Mouse (Mus musculus) MEL (cell line): ENCODE data around the gene Htr2a. TPM values are rescaled to one million over a fixed set of nuclear protein-coding genes. Genes with fewer than 3 reads are reported as not detected.
A peak's percentile ranks its signal among the peaks of the same experiment; 100 is the strongest.

Source experiments
- DNase-seq: peaks from one replicate; pipeline ENCODE4 v3.0.0; 2011; ENCODE audit warnings: low read depth, low spot score
- H3K27ac ChIP-seq: 2 replicates; pipeline ENCODE4 v1.5.1; 2012; ENCODE audit warnings: low read depth, mild to moderate bottlenecking, control low read depth, low read length, moderate library complexity; ENCODE audit not compliant: control insufficient read depth
- H3K27me3 ChIP-seq, 2 experiments: fragments of 150-350 bp in 1 of 2; sonication (generic) in 1 of 2; 2 replicates each; pipeline ENCODE4 v1.6.1; 2012; ENCODE audit warnings: low read length in 2 of 2, mild to moderate bottlenecking in 2 of 2, improper control_type of control experiment in 1 of 2, moderate library complexity in 1 of 2; ENCODE audit not compliant: insufficient read depth in 2 of 2, control insufficient read depth in 1 of 2
- H3K36me3 ChIP-seq, 2 experiments: 2 replicates each; pipeline ENCODE4 v1.6.1; 2012 to 2014; ENCODE audit warnings: low read length in 2 of 2, improper control_type of control experiment in 1 of 2, inconsistent platforms in 1 of 2, mild to moderate bottlenecking in 1 of 2; ENCODE audit not compliant: insufficient read depth in 2 of 2, control insufficient read depth in 1 of 2
- H3K4me1 ChIP-seq, 2 experiments: fragments of 150-350 bp in 1 of 2; sonication (generic) in 1 of 2; 2 replicates each; pipeline ENCODE4 v1.6.1; 2012; ENCODE audit warnings: low read length in 2 of 2, improper control_type of control experiment in 1 of 2, mild to moderate bottlenecking in 1 of 2; ENCODE audit not compliant: insufficient read depth in 2 of 2, control insufficient read depth in 1 of 2
- H3K4me3 ChIP-seq, 2 experiments: fragments of 150-350 bp in 1 of 2; sonication (generic) in 1 of 2; 2 replicates each; pipeline ENCODE4 v1.5.1; 2012; ENCODE audit warnings: low read depth in 2 of 2, low read length in 2 of 2, mild to moderate bottlenecking in 2 of 2, moderate library complexity in 2 of 2, control low read depth in 1 of 2, improper control_type of control experiment in 1 of 2; ENCODE audit not compliant: control insufficient read depth in 1 of 2, insufficient read depth in 1 of 2
- H3K79me2 ChIP-seq: 2 replicates; pipeline ENCODE4 v1.6.1; 2012; ENCODE audit warnings: mild to moderate bottlenecking, low read length, moderate library complexity; ENCODE audit not compliant: control insufficient read depth, poor library complexity, insufficient read depth
- H3K9ac ChIP-seq: 2 replicates; pipeline ENCODE4 v1.6.1; 2012; ENCODE audit warnings: low read depth, mild to moderate bottlenecking, control low read depth, low read length, moderate library complexity; ENCODE audit not compliant: control insufficient read depth, poor library complexity, severe bottlenecking
- H3K9me3 ChIP-seq: fragments of 150-350 bp; sonication (generic); replicated peaks from 2 replicates; pipeline ENCODE4 v1.6.1; 2012; ENCODE audit warnings: mild to moderate bottlenecking, low read length, improper control_type of control experiment, moderate library complexity; ENCODE audit not compliant: insufficient read depth
- BHLHE40 ChIP-seq: IDR thresholded peaks from 2 replicates; pipeline ENCODE4 v1.6.1; 2012; ENCODE audit warnings: low read depth, mild to moderate bottlenecking, inconsistent platforms, low read length, improper control_type of control experiment, borderline replicate concordance
- CHD2 ChIP-seq: IDR thresholded peaks from 2 replicates; pipeline ENCODE4 v1.6.1; 2011; ENCODE audit warnings: low read length, improper control_type of control experiment
- CTCF ChIP-seq, 3 experiments: IDR thresholded peaks in 2 of 3; conservative IDR thresholded peaks in 1 of 3; 2 replicates each; pipeline ENCODE4 v1.5.1; 2011 to 2012; ENCODE audit warnings: low read length in 3 of 3, low read depth in 2 of 3, mild to moderate bottlenecking in 2 of 3, improper control_type of control experiment in 1 of 3, inconsistent platforms in 1 of 3, mixed read lengths in 1 of 3, moderate library complexity in 1 of 3; ENCODE audit not compliant: control insufficient read depth in 1 of 3, insufficient read depth in 1 of 3, poor library complexity in 1 of 3, severe bottlenecking in 1 of 3
- E2F4 ChIP-seq: IDR thresholded peaks from 2 replicates; pipeline ENCODE4 v1.6.1; 2011; ENCODE audit warnings: low read depth, low read length, improper control_type of control experiment, borderline replicate concordance
- ELF1 ChIP-seq: IDR thresholded peaks from 2 replicates; pipeline ENCODE4 v1.6.1; 2014; ENCODE audit warnings: low read depth, mild to moderate bottlenecking, inconsistent platforms, low read length, improper control_type of control experiment, moderate library complexity
- EP300 ChIP-seq, 2 experiments: IDR thresholded peaks; 2 replicates each; pipeline ENCODE4 v1.6.1; 2011; ENCODE audit warnings: improper control_type of control experiment in 2 of 2, low read length in 2 of 2, low read depth in 1 of 2, mild to moderate bottlenecking in 1 of 2
- ETS1 ChIP-seq: IDR thresholded peaks from 2 replicates; pipeline ENCODE4 v1.6.1; 2012; ENCODE audit warnings: low read depth, mild to moderate bottlenecking, inconsistent platforms, low read length, improper control_type of control experiment, moderate library complexity
- GABPA ChIP-seq: IDR thresholded peaks from 2 replicates; pipeline ENCODE4 v1.6.1; 2012; ENCODE audit warnings: low read depth, mild to moderate bottlenecking, inconsistent platforms, low read length, improper control_type of control experiment, moderate library complexity
- GATA1 ChIP-seq: IDR thresholded peaks from 2 replicates; pipeline ENCODE4 v1.6.1; 2011; ENCODE audit warnings: low read depth, low read length, improper control_type of control experiment
- HCFC1 ChIP-seq: IDR thresholded peaks from 2 replicates; pipeline ENCODE4 v1.6.1; 2012; ENCODE audit warnings: low read depth, mild to moderate bottlenecking, inconsistent platforms, low read length, improper control_type of control experiment, moderate library complexity
- JUND ChIP-seq: IDR thresholded peaks from 2 replicates; pipeline ENCODE4 v1.6.1; 2011; ENCODE audit warnings: low read depth, mild to moderate bottlenecking, improper control_type of control experiment, low read length
- KAT2A ChIP-seq: conservative IDR thresholded peaks from 2 replicates; pipeline ENCODE4 v1.6.1; 2012; ENCODE audit warnings: low read depth, low read length, improper control_type of control experiment, inconsistent platforms
- MAFK ChIP-seq: IDR thresholded peaks from 2 replicates; pipeline ENCODE4 v1.6.1; 2011; ENCODE audit warnings: low read depth, mild to moderate bottlenecking, low read length, improper control_type of control experiment, borderline replicate concordance
- MAX ChIP-seq: IDR thresholded peaks from 2 replicates; pipeline ENCODE4 v1.6.1; 2011; ENCODE audit warnings: low read length, improper control_type of control experiment
- MEF2A ChIP-seq: IDR thresholded peaks from 2 replicates; pipeline ENCODE4 v1.6.1; 2014; ENCODE audit warnings: low read depth, mild to moderate bottlenecking, inconsistent platforms, low read length, improper control_type of control experiment; ENCODE audit not compliant: poor library complexity, insufficient replicate concordance, severe bottlenecking; ENCODE audit errors: extremely low read depth
- MYB ChIP-seq: IDR thresholded peaks from 2 replicates; pipeline ENCODE4 v1.6.1; 2011; ENCODE audit warnings: mild to moderate bottlenecking, low read depth, low read length, improper control_type of control experiment
- MYC ChIP-seq: IDR thresholded peaks from 2 replicates; pipeline ENCODE4 v1.6.1; 2011; ENCODE audit warnings: low read depth, mild to moderate bottlenecking, low read length, improper control_type of control experiment, moderate library complexity
- NELFE ChIP-seq: IDR thresholded peaks from 2 replicates; pipeline ENCODE4 v1.6.1; 2011; ENCODE audit warnings: low read depth, low read length, improper control_type of control experiment
- NRF1 ChIP-seq: IDR thresholded peaks from 2 replicates; pipeline ENCODE4 v1.6.1; 2014; ENCODE audit warnings: low read depth, mild to moderate bottlenecking, inconsistent platforms, low read length, improper control_type of control experiment, moderate library complexity; ENCODE audit not compliant: poor library complexity, insufficient read depth, severe bottlenecking
- POLR2A ChIP-seq, 2 experiments: IDR thresholded peaks; 2 replicates each; pipeline ENCODE4 v1.6.1; 2011 to 2012; ENCODE audit warnings: low read length in 2 of 2, mild to moderate bottlenecking in 2 of 2, control low read depth in 1 of 2, improper control_type of control experiment in 1 of 2, low read depth in 1 of 2, moderate library complexity in 1 of 2; ENCODE audit not compliant: control insufficient read depth in 1 of 2, insufficient read depth in 1 of 2, poor library complexity in 1 of 2
- POLR2AphosphoS5 ChIP-seq: IDR thresholded peaks from 2 replicates; pipeline ENCODE4 v1.6.1; 2012; ENCODE audit warnings: low read depth, borderline replicate concordance, mild to moderate bottlenecking, inconsistent platforms, low read length, moderate library complexity, mixed read lengths
- RAD21 ChIP-seq: IDR thresholded peaks from 2 replicates; pipeline ENCODE4 v1.6.1; 2011; ENCODE audit warnings: mild to moderate bottlenecking, low read depth, low read length, improper control_type of control experiment
- RCOR1 ChIP-seq: IDR thresholded peaks from 2 replicates; pipeline ENCODE4 v1.6.1; 2012; ENCODE audit warnings: low read depth, mild to moderate bottlenecking, inconsistent platforms, low read length, improper control_type of control experiment
- SIN3A ChIP-seq: IDR thresholded peaks from 2 replicates; pipeline ENCODE4 v1.6.1; 2012; ENCODE audit warnings: low read length, improper control_type of control experiment, inconsistent platforms
- SMC3 ChIP-seq: IDR thresholded peaks from 2 replicates; pipeline ENCODE4 v1.6.1; 2011; ENCODE audit warnings: low read depth, low read length, improper control_type of control experiment
- TAL1 ChIP-seq: IDR thresholded peaks from 2 replicates; pipeline ENCODE4 v1.6.1; 2012; ENCODE audit warnings: mild to moderate bottlenecking, inconsistent platforms, low read length, moderate library complexity, mixed read lengths
- TBP ChIP-seq: IDR thresholded peaks from 2 replicates; pipeline ENCODE4 v1.8.0; 2011; ENCODE audit warnings: low read depth, low read length, improper control_type of control experiment
- TCF12 ChIP-seq: IDR thresholded peaks from 2 replicates; pipeline ENCODE4 v1.6.1; 2014; ENCODE audit warnings: low read depth, mild to moderate bottlenecking, inconsistent platforms, low read length, improper control_type of control experiment, moderate library complexity
- UBTF ChIP-seq: IDR thresholded peaks from 2 replicates; pipeline ENCODE4 v1.6.1; 2012; ENCODE audit warnings: low read depth, mild to moderate bottlenecking, inconsistent platforms, low read length, improper control_type of control experiment, moderate library complexity, borderline replicate concordance; ENCODE audit not compliant: insufficient read depth
- USF1 ChIP-seq: IDR thresholded peaks from 2 replicates; pipeline ENCODE4 v1.6.1; 2014; ENCODE audit warnings: low read depth, mild to moderate bottlenecking, inconsistent platforms, low read length, improper control_type of control experiment, moderate library complexity
- USF2 ChIP-seq, 2 experiments: IDR thresholded peaks; 2 replicates each; pipeline ENCODE4 v1.6.1; 2011 to 2012; ENCODE audit warnings: improper control_type of control experiment in 2 of 2, low read length in 2 of 2, borderline replicate concordance in 1 of 2, inconsistent platforms in 1 of 2, low read depth in 1 of 2, mild to moderate bottlenecking in 1 of 2; ENCODE audit not compliant: insufficient read depth in 1 of 2
- ZC3H11A ChIP-seq: IDR thresholded peaks from 2 replicates; pipeline ENCODE4 v1.6.1; 2012; ENCODE audit warnings: low read depth, mild to moderate bottlenecking, inconsistent platforms, low read length, improper control_type of control experiment
- ZKSCAN1 ChIP-seq: IDR thresholded peaks from 2 replicates; pipeline ENCODE4 v1.6.1; 2012; ENCODE audit warnings: low read depth, mild to moderate bottlenecking, inconsistent platforms, low read length, improper control_type of control experiment, moderate library complexity
- ZMIZ1 ChIP-seq: IDR thresholded peaks from 2 replicates; pipeline ENCODE4 v1.6.1; 2012; ENCODE audit warnings: low read depth, mild to moderate bottlenecking, inconsistent platforms, low read length, improper control_type of control experiment, moderate library complexity
- ZNF384 ChIP-seq: IDR thresholded peaks from 2 replicates; pipeline ENCODE4 v1.6.1; 2012; ENCODE audit warnings: low read depth, mild to moderate bottlenecking, inconsistent platforms, low read length, improper control_type of control experiment
- polyA plus RNA-seq, 2 experiments: library from polyadenylated mRNA; stranded (reverse) in 1 of 2; unstranded in 1 of 2; fragments of >175 nt in 1 of 2; fragments of >200 nt in 1 of 2; gene quantifications; 2 replicates each; pipeline versions ENCODE4 v1.2.1 to v1.2.4; 2012; ENCODE audit warnings: low replicate concordance in 2 of 2, low read depth in 1 of 2; ENCODE audit not compliant: insufficient read length in 2 of 2, insufficient read depth in 1 of 2, missing spikeins in 1 of 2
- total RNA-seq: library from RNA; depleted of rRNA; stranded (reverse); fragments of 300-350 nt; gene quantifications from 2 replicates; pipeline ENCODE4 v1.2.3, GENCODE M21; 2012

The Htr2a gene
- total and polyA plus RNA-seq, 3 experiments: 0.65 to 1.4 TPM; not detected in 1

- Histone ChIP-seq H3K27me3 (no peaks in the 10 kb centered on the region), H3K4me1 (peaks cover 11 to 28% of the 10 kb centered on the region in 2 experiments), H3K9ac (peak overlapping the region; percentile 70), H3K4me3 (peak overlapping the region; percentile 62 to 69), H3K9me3 (no peaks in the 10 kb centered on the region), H3K79me2 (no peaks in the 10 kb centered on the region), H3K27ac (peak overlapping the region; percentile 99), H3K36me3 (peaks cover 0 to 40% of the 10 kb centered on the region in 2 experiments; a peak in 2 of 4 replicates)
- peak; percentile 96 for DNase-seq
- TF ChIP-seq UBTF (no peak), BHLHE40 (peak; percentile 54; the same call in 1 of the 2 replicates), RAD21 (no peak), GATA1 (peak; percentile 94), POLR2AphosphoS5 (peak; percentile 89; the same call in 1 of the 2 replicates), NRF1 (no peak), CHD2 (no peak), MYC (no peak), MEF2A (peak; percentile 57; the same call in 1 of the 2 replicates), ZNF384 (no peak), GABPA (no peak), E2F4 (no peak), RCOR1 (peak; percentile 92), SIN3A (peak; percentile 69), NELFE (peak; percentile 62), ZC3H11A (no peak), ZMIZ1 (no peak; the same call in 1 of the 2 replicates), MAFK (peak; percentile 47; the same call in 1 of the 2 replicates), USF2 (IDR thresholded peaks at IDR 0.05; ENCODE audit: borderline replicate concordance in 1 of 2, insufficient read depth in 1 of 2, low read depth in 1 of 2, low read length in 2 of 2) (no peak), TCF12 (peak; percentile 96), KAT2A (peak; percentile 26; the same call in 1 of the 2 replicates), SMC3 (no peak), ETS1 (peak; percentile 94), TBP (peak; percentile 83), ELF1 (no peak), USF1 (no peak), TAL1 (peak; percentile 96), MAX (no peak), MYB (peak; percentile 98), EP300 (IDR thresholded peaks at IDR 0.05; ENCODE audit: low read depth in 1 of 2, low read length in 2 of 2) (peak; percentile 97 to 100), HCFC1 (no peak; the same call in 1 of the 2 replicates), POLR2A (IDR thresholded peaks at IDR 0.05; ENCODE audit: control insufficient read depth in 1 of 2, insufficient read depth in 1 of 2, low read depth in 1 of 2, low read length in 2 of 2, poor library complexity in 1 of 2) (peak; percentile 57 to 89), ZKSCAN1 (0 out of 2 replicates have a peak, but pooled peaks have one; percentile 10), CTCF (IDR thresholded peaks at IDR 0.05 in 2 of 3, conservative IDR thresholded peaks at IDR 0.05 in 1 of 3; ENCODE audit: control insufficient read depth in 1 of 3, insufficient read depth in 1 of 3, low read depth in 2 of 3, low read length in 3 of 3, poor library complexity in 1 of 3, severe bottlenecking in 1 of 3) (no peak), JUND (no peak)
Observed at GRCm38 (mm10) chr14:74672137-74673019, 31.7 kb downstream of the Htr2a start.
